Mouse (Mus musculus) megakaryocyte, adult 5-6 weeks (primary cell): ENCODE results near the gene Foxp4. TPM values are rescaled to one million over a fixed set of nuclear protein-coding genes. Genes with fewer than 3 reads are reported as not detected.
A peak's percentile ranks its signal among the peaks of the same experiment; 100 is the strongest.

Experiments
- ATAC-seq: 2 replicates; pipeline ENCODE4 v1.8.0; 2016; ENCODE audit warnings: mild to moderate bottlenecking, inconsistent platforms; ENCODE audit not compliant: poor library complexity, severe bottlenecking
- total RNA-seq, 2 experiments: library from RNA; stranded (forward) in 1 of 2; stranded (reverse) in 1 of 2; fragments of 153-499, 151-499 nt in 1 of 2; fragments of 221-1000, 200-1000 nt in 1 of 2; gene quantifications; 2 replicates each; pipeline versions ENCODE4 v1.2.3 to v1.2.4; 2015 to 2017

Foxp4 gene
- total RNA-seq (2015) (7.1 and 8.8 TPM in 2 replicates), total RNA-seq (2017) (1.1 and 2.2 TPM in 2 replicates)

- ATAC-seq: peak; percentile 96
Measured at GRCm38 (mm10) chr17:47924383-47925339, at the start of gene Foxp4. Gene Foxp4, minus strand, starts transcription at chr17:47924645.

DNA sequence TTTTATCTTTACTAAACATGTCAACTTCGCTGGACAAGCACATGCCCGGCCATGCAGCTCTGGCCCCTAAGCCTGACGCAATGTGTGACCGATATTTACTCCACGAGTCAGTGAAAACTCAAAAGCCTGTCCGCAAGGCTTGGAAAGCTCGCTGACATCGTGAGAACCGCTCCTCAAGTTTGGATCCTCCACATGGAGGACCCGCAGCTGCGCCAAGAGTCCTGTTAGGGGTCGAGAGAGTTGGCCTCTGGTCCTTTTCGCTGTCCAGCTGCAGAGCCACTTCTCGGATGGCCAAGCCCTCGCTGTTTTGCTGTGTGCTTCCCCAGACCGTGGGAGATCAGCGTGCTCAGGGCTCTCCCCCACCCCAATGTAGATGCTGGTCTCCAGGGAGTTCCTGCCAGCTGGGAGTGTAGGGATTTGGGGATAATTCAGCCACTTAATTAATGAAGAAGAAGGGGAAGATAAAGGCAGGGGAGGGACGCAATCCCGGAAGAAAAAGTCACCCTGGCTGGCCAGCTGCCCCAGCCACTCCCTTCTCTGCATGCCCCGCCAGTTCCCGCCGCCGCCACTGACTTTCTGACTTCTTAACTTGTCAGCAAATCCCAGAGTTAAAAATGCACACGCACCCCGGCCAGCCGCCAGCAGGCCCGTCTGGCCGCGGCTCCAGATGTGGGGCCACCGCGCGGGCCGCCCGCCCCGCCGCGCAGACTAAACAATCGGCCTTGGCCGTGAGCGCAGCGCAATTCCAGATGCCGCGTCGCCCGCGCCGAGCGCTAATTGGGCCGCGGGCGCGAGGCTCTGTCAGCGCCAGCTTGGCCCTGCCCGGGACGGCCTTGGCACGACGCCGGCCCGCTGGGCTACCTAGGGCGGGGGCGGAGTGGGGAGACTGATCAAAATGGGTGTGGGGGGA lies 49.4 kb upstream of the Foxp4 start:
- ATAC-seq: no peak

- ATAC-seq: no peak
Measured at GRCm38 (mm10) chr17:47965885-47966505, 41.5 kb upstream of the Foxp4 start.

GRCm38 (mm10) chr17:47958046-47958790 lies 33.8 kb upstream of the Foxp4 start:
- no peak for ATAC-seq

DNA sequence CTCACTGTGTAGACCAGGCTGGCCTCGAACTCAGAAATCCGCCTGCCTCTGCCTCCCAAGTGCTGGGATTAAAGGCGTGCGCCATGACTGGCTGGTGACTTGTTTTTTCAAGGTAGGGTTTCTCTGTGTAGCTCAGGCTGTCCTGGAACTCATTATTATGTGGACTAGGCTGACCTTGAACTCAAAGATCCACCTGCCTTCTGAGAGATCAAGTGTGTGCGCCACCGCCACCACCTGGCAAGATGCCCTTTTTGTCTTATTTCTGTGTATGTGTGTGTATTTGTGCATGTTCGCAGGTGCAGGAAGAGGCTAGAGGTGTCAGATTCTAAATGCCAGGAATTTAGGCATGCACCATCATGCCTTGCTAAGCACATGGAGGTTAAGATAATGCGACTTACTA lies 32.0 kb upstream of the Foxp4 start:
- no peak for ATAC-seq

GRCm38 (mm10) chr17:47955054-47955741 lies 30.8 kb upstream of the Foxp4 start:
- ATAC-seq: no peak

GRCm38 (mm10) chr17:47953231-47953630 lies 28.8 kb upstream of the Foxp4 start:
- no peak for ATAC-seq

GRCm38 (mm10) chr17:47952368-47953081 lies 28.1 kb upstream of the Foxp4 start:
- no peak for ATAC-seq

- ATAC-seq: no peak
Measured at GRCm38 (mm10) chr17:47951452-47951851, 27.0 kb upstream of the Foxp4 start.

DNA sequence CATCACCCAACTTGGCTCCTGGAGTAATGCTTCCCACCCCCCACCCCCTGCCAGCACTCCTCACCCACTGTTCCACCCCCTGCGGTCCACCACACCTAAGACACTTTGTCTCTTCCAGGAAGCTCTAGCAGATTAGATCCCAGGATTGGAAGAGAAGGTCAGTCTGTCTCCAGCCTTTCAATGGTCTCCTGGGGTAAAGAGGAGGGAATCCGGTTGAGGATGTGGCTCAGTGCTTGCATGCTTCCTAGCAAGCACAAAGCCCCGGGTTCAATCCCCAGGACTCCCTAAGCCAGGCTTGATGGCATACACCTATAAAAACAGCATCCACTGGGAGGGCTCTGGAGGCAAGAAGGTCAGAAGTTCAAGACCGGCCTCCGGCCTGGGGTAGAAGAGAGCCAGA lies 26.4 kb upstream of the Foxp4 start:
- ATAC-seq: no peak

DNA sequence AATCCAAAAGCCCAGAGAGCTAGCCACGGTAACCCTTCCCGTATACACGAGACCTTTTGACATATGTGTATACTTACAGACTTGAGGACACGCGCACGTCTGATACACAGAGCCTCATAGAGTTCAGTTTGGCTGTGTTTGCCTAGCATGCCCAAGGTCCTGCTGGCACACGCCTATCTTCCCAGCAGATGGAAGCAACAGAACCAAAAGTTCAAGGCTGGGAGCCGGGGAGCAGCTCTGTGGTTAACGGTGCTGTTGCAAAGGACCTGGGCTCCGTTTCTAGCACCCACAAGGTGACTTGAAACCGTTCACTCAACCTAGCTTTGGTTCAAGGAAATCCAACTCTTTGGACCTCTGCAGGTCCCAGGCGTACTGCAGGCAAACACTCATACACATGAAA lies 25.0 kb upstream of the Foxp4 start:
- no peak for ATAC-seq

GRCm38 (mm10) chr17:47948753-47949152 lies 24.3 kb upstream of the Foxp4 start:
- no peak for ATAC-seq

DNA sequence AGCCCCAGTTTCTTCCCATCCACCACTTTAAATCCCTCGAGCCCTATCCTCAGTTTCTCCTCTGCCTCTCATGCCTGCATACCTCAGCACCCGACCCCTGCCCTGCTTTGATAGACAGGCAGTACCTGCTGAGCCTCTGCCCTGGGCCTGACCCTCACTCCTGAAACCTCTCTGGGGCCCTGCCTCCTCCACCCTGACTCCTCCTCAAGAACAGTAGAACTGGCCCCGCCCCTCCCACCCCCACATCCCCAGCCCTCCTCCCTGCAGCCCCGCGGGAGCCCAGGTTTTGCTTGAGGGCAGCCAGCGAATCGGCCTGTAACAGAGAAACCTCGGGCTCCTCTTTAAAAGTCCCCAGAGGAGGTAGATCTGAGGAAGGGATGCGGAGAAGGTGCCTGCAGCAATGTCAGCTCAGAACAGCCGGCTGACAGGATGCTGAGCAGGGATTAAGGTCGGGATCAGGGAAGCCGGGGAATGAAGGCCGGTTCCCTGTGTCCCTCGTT lies 22.5 kb upstream of the Foxp4 start:
- no peak for ATAC-seq

- no peak for ATAC-seq
Measured at GRCm38 (mm10) chr17:47946111-47946510, 21.7 kb upstream of the Foxp4 start.

- ATAC-seq: no peak
Measured at GRCm38 (mm10) chr17:47943103-47943870, 18.8 kb upstream of the Foxp4 start.

GRCm38 (mm10) chr17:47942008-47942407 lies 17.6 kb upstream of the Foxp4 start:
- no peak for ATAC-seq

- no peak for ATAC-seq
Measured at GRCm38 (mm10) chr17:47938839-47939238, 14.4 kb upstream of the Foxp4 start.

GRCm38 (mm10) chr17:47937926-47938600 lies 13.6 kb upstream of the Foxp4 start:
- ATAC-seq: no peak
